Mouse (Mus musculus): Measurements from ENCODE around the gene Ddx10. TPM values are rescaled to one million over a fixed set of nuclear protein-coding genes. Genes with fewer than 3 reads are reported as not detected.

The Ddx10 gene
- polyA plus RNA-seq, 1 experiment, result 2.0 TPM

DNA sequence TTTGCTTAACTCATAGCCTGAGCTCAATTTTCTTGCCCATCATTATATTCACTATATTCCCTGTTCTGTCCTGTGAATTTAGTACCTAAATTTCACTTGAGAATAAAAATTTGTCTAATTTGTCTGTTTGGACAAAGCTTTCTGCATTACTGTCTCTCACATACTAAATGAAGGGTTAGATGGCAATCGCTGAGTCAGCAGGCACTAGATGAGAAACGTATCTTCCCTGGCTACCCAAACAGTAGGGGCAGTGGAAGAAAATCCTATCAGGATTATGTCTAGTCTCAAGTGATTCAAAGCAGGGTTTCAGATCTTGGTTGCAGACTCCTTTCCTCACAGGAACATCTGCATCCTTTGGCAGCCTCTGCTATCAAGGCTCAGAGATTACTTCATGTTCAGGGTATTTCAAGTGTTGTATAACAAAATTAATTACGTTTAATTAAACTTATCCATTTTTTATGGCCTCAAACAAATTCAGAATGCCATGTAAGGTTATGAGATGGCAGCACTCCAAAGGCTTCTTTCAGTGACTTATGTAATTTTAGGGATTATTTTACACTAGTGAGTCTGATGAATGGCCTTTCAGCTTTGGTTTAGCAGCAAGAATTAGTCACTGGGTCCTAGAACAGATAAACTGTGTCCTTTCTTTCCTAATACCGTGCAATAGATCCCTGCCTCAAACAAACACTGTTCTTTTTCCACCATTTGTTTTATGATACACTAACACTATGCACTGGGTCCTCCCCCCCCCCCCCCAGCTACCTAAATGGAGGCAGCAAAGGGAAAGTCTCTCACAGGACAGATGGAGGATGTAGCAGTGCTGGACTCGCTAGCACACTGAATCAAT, 152.3 kb downstream of the Ddx10 start:
- TF ChIP-seq CTCF (IDR thresholded peaks at IDR 0.05; ENCODE audit: insufficient read depth, low read length), result no peak
- TF ChIP-seq POLR2A (IDR thresholded peaks at IDR 0.05; ENCODE audit: borderline replicate concordance, extremely low read depth, low read depth, low read length), result no peak
- H3K4me1 ChIP-seq (ENCODE audit: control insufficient read depth, insufficient read depth, low read length), result no peaks in the 10 kb centered on the region
- WGBS, result 72% methylated on average over 5 of the region's 5 CpGs
- no peak for DNase-seq
- no peak overlapping the region for H3K4me3 ChIP-seq (replicated peaks; ENCODE audit: extremely low read depth, low read depth, low read length)

DNA sequence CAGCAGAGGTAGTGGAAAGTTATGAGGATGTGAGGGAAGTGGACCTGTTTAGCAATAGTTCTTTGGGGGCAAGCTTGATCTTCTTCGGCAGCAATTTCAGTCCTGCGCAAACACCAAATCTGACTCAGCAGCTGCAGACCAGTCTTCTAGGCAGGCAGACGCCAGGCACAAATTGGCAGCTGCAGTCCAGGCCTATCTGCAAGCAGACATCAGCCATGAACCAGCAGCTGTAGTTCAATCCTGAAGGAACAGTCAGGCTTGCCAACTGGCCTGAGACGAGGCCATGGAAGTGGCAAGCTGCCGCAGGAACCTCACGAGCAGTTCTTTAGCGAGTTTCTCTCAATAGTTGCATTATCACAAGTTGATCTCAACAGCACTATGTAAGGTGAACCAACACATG, 153.3 kb downstream of the Ddx10 start:
- WGBS, result 75% methylated on average over 7 of the region's 7 CpGs
- DNase-seq, result no peak
- TF ChIP-seq POLR2A (IDR thresholded peaks at IDR 0.05; ENCODE audit: borderline replicate concordance, extremely low read depth, low read depth, low read length) (no peak), CTCF (IDR thresholded peaks at IDR 0.05; ENCODE audit: insufficient read depth, low read length) (no peak)
- Histone ChIP-seq H3K4me1 (ENCODE audit: control insufficient read depth, insufficient read depth, low read length) (no peaks in the 10 kb centered on the region), H3K4me3 (replicated peaks; ENCODE audit: extremely low read depth, low read depth, low read length) (no peak overlapping the region)

GRCm38 (mm10) chr9:53077626-53078025, 170.2 kb downstream of the Ddx10 start:
- WGBS, result 80% methylated on average over 3 of the region's 3 CpGs
- TF ChIP-seq POLR2A (IDR thresholded peaks at IDR 0.05; ENCODE audit: borderline replicate concordance, extremely low read depth, low read depth, low read length), result no peak
- no peak for TF ChIP-seq CTCF (IDR thresholded peaks at IDR 0.05; ENCODE audit: insufficient read depth, low read length)
- Histone ChIP-seq H3K4me1 (ENCODE audit: control insufficient read depth, insufficient read depth, low read length) (no peaks in the 10 kb centered on the region), H3K4me3 (replicated peaks; ENCODE audit: extremely low read depth, low read depth, low read length) (no peak overlapping the region)
- DNase-seq, result no peak

DNA sequence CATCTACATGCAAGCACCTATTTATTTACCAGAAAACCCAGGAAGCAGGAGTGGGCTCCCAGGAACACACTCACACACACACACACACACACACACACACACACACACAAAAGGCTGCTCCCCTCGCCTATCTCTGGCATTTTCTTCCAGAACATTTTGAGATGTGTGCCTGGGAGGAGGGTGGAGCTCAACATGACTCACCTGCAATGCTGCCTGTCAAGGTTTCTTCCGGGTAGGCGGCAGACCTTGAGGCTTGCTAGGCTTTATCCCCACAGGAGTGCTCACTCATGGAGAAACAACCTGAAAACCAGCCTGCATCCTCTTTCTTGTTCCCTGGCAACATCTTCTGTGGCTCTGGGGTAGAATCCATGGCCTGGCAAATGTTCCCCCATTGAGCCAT, 171.9 kb downstream of the Ddx10 start:
- Histone ChIP-seq H3K4me1 (ENCODE audit: control insufficient read depth, insufficient read depth, low read length) (no peaks in the 10 kb centered on the region), H3K4me3 (replicated peaks; ENCODE audit: extremely low read depth, low read depth, low read length) (no peak overlapping the region)
- TF ChIP-seq POLR2A (IDR thresholded peaks at IDR 0.05; ENCODE audit: borderline replicate concordance, extremely low read depth, low read depth, low read length) (no peak), CTCF (IDR thresholded peaks at IDR 0.05; ENCODE audit: insufficient read depth, low read length) (no peak)
- no peak for DNase-seq
- 70% methylated on average over 3 of the region's 3 CpGs for WGBS

GRCm38 (mm10) chr9:53074443-53074842, 173.4 kb downstream of the Ddx10 start:
- Histone ChIP-seq H3K4me3 (replicated peaks; ENCODE audit: extremely low read depth, low read depth, low read length) (no peak overlapping the region), H3K4me1 (ENCODE audit: control insufficient read depth, insufficient read depth, low read length) (no peaks in the 10 kb centered on the region)
- WGBS, result 71% methylated on average over 3 of the region's 3 CpGs
- no peak for DNase-seq
- TF ChIP-seq CTCF (IDR thresholded peaks at IDR 0.05; ENCODE audit: insufficient read depth, low read length), result no peak

GRCm38 (mm10) chr9:53073576-53074112, 174.2 kb downstream of the Ddx10 start:
- Histone ChIP-seq H3K4me3 (replicated peaks; ENCODE audit: extremely low read depth, low read depth, low read length) (no peak overlapping the region), H3K4me1 (ENCODE audit: control insufficient read depth, insufficient read depth, low read length) (no peaks in the 10 kb centered on the region)
- DNase-seq, result no peak
- 83% methylated on average over 10 of the region's 10 CpGs for WGBS
- TF ChIP-seq POLR2A (IDR thresholded peaks at IDR 0.05; ENCODE audit: borderline replicate concordance, extremely low read depth, low read depth, low read length), result no peak

DNA sequence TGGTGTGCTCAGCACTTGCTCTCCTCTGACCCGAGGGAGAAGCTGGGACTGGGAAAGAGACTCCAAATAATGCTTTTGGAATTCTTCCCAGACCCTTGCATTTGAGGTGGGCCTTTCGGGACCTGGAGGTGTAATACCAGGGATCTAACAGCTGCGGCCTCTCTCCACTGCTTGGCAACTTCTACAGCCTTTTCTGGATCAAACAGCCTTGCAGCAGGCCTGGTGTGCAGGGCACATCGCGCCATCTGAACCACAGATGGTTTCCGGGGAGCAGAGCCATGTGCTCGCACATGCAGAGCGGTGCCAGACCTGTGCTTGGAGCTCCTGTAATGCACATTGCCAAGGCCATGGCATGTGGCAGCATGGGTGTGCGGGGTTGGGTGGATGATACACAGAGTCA, 175.8 kb downstream of the Ddx10 start:
- Histone ChIP-seq H3K4me1 (ENCODE audit: control insufficient read depth, insufficient read depth, low read length) (no peaks in the 10 kb centered on the region), H3K4me3 (replicated peaks; ENCODE audit: extremely low read depth, low read depth, low read length) (no peak overlapping the region)
- TF ChIP-seq CTCF (IDR thresholded peaks at IDR 0.05; ENCODE audit: insufficient read depth, low read length), result no peak
- TF ChIP-seq POLR2A (IDR thresholded peaks at IDR 0.05; ENCODE audit: borderline replicate concordance, extremely low read depth, low read depth, low read length), result no peak
- no peak for DNase-seq
- 81% methylated on average over 9 of the region's 9 CpGs for WGBS

- WGBS, result 79% methylated on average over 12 of the region's 12 CpGs
- TF ChIP-seq CTCF (IDR thresholded peaks at IDR 0.05; ENCODE audit: insufficient read depth, low read length) (no peak), POLR2A (IDR thresholded peaks at IDR 0.05; ENCODE audit: borderline replicate concordance, extremely low read depth, low read depth, low read length) (no peak)
- H3K4me3 ChIP-seq (replicated peaks; ENCODE audit: extremely low read depth, low read depth, low read length), result no peak overlapping the region
Measured at GRCm38 (mm10) chr9:53070875-53071524, 176.9 kb downstream of the Ddx10 start.

GRCm38 (mm10) chr9:53068166-53068565, 179.7 kb downstream of the Ddx10 start:
- Histone ChIP-seq H3K4me1 (ENCODE audit: control insufficient read depth, insufficient read depth, low read length) (no peaks in the 10 kb centered on the region), H3K4me3 (replicated peaks; ENCODE audit: extremely low read depth, low read depth, low read length) (no peak overlapping the region)
- TF ChIP-seq CTCF (IDR thresholded peaks at IDR 0.05; ENCODE audit: insufficient read depth, low read length), result no peak
- no peak for TF ChIP-seq POLR2A (IDR thresholded peaks at IDR 0.05; ENCODE audit: borderline replicate concordance, extremely low read depth, low read depth, low read length)
- 83% methylated on average over 5 of the region's 5 CpGs for WGBS
- no peak for DNase-seq

More at GRCm38 (mm10) chr9:53070875-53071524, 176.9 kb downstream of the Ddx10 start:
- no peaks in the 10 kb centered on the region for H3K4me1 ChIP-seq (ENCODE audit: control insufficient read depth, insufficient read depth, low read length)
- DNase-seq, result no peak

DNA sequence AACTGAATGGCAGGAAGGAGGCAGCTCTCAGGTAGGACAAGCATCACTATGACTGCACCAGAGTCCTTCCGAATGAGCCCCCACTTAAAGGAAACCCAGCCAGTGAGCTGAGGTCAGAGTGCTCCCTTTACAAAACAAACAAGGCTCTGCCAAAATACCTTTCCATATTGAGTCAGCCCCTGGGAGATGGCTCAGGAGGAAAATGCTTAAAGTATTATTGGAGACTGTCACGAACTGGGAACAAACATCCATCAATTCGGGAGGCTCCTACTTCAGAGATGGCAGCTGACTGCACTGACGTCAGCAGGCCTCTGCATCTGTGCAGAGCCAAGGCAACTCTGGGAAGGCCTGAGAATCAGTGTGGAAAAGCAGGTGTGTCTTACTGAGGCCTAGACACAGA, 181.4 kb downstream of the Ddx10 start:
- WGBS, result 27% methylated on average over 4 of the region's 4 CpGs
- TF ChIP-seq POLR2A (IDR thresholded peaks at IDR 0.05; ENCODE audit: borderline replicate concordance, extremely low read depth, low read depth, low read length) (no peak), CTCF (IDR thresholded peaks at IDR 0.05; ENCODE audit: insufficient read depth, low read length) (no peak)
- no peak for DNase-seq
- Histone ChIP-seq H3K4me1 (ENCODE audit: control insufficient read depth, insufficient read depth, low read length) (no peaks in the 10 kb centered on the region), H3K4me3 (replicated peaks; ENCODE audit: extremely low read depth, low read depth, low read length) (no peak overlapping the region)

All from lung, adult 2 months (tissue).